Mouse (Mus musculus): ENCODE measurements around the gene Sgk1. TPM values are rescaled to one million over a fixed set of nuclear protein-coding genes. Genes with fewer than 3 reads are reported as not detected.
A peak's percentile ranks its signal among the peaks of the same experiment; 100 is the strongest.

Sgk1 gene
- polyA plus RNA-seq, 1 experiment from 2014 or later: 44.4 TPM

DNA sequence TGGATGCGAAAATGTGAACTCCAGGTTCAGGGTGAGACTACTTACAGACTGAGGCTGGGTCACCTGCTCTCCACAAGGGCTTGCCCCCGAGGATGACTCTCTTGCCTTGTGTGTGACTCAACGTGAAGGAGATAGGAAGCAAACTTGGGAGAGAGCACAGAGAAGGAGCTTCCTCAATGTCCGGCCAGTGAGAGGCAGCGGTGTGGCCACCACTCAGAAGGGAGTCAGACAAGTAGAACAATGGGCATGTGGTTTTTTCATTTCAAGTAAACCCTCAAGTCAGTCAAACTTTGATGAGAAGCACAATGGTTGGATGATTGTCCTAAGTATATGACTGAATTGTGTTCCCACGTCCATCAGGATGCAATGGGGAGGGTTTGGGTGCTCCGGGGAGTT is 36.8 kb downstream of the Sgk1 start:
- H3K4me1 ChIP-seq (ENCODE audit: control insufficient read depth, insufficient read depth, low read depth, low read length): peaks cover 12% of the 10 kb centered on the region
- no peak for ATAC-seq
- no peaks in the 10 kb centered on the region for H3K27me3 ChIP-seq (replicated peaks; ENCODE audit: control insufficient read depth, insufficient read depth, low read length)
- H3K27ac ChIP-seq (ENCODE audit: low read depth, low read length): no peak overlapping the region
- H3K9me3 ChIP-seq (ENCODE audit: control insufficient read depth, low read length): no peaks in the 10 kb centered on the region
- no peak overlapping the region for H3K9ac ChIP-seq (ENCODE audit: low read depth, low read length)
- H3K36me3 ChIP-seq (ENCODE audit: control insufficient read depth, insufficient read depth, low read length): no peaks in the 10 kb centered on the region
- H3K4me3 ChIP-seq (ENCODE audit: low read length): no peak overlapping the region
- 83% methylated on average over 7 of the region's 7 CpGs for WGBS
- H3K4me2 ChIP-seq (ENCODE audit: low read length): no peak overlapping the region

GRCm38 (mm10) chr10:21920611-21921010 is 38.6 kb downstream of the Sgk1 start:
- WGBS: 68% methylated on average over 2 of the region's 2 CpGs
- Histone ChIP-seq H3K36me3 (ENCODE audit: control insufficient read depth, insufficient read depth, low read length) (no peaks in the 10 kb centered on the region), H3K27ac (ENCODE audit: low read depth, low read length) (no peak overlapping the region), H3K27me3 (replicated peaks; ENCODE audit: control insufficient read depth, insufficient read depth, low read length) (no peaks in the 10 kb centered on the region), H3K4me3 (ENCODE audit: low read length) (no peak overlapping the region), H3K4me2 (ENCODE audit: low read length) (no peak overlapping the region), H3K4me1 (ENCODE audit: control insufficient read depth, insufficient read depth, low read depth, low read length) (peaks cover 18% of the 10 kb centered on the region), H3K9ac (ENCODE audit: low read depth, low read length) (no peak overlapping the region), H3K9me3 (ENCODE audit: control insufficient read depth, low read length) (no peaks in the 10 kb centered on the region)
- no peak for ATAC-seq

DNA sequence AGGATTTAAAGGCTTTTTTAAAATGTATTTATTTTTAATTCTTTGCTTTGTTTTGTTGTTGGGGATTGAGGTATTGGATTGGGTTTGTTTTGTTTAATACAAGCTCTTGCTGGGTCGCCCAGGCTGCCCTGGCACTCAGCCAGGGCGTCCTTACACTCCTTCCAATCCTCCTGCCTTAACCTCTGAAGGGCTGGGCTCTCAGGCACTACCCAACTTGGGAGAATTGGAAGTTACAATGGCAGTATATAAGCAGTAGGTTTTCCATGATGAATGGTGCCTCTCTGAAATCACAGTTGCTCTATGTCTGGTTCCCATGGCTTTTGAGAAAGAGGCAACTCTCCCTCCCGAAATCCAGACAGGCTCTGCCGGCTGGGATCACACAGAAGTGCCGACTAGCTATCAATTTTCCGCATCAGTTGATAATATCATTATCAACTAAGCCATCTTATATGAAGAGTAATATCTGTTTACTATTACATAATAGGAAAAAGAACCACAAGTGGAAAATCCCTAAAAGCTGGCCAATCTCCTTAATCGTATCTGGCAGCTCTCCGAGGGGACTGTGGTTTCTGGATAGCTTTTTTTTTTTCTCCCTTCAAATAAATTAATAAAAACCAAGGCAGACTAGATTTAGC is 40.8 kb downstream of the Sgk1 start:
- no peak for ATAC-seq
- Histone ChIP-seq H3K27me3 (replicated peaks; ENCODE audit: control insufficient read depth, insufficient read depth, low read length) (no peaks in the 10 kb centered on the region), H3K27ac (ENCODE audit: low read depth, low read length) (no peak overlapping the region), H3K4me3 (ENCODE audit: low read length) (no peak overlapping the region), H3K9ac (ENCODE audit: low read depth, low read length) (no peak overlapping the region), H3K4me1 (ENCODE audit: control insufficient read depth, insufficient read depth, low read depth, low read length) (peaks cover 18% of the 10 kb centered on the region), H3K4me2 (ENCODE audit: low read length) (no peak overlapping the region), H3K9me3 (ENCODE audit: control insufficient read depth, low read length) (no peaks in the 10 kb centered on the region), H3K36me3 (ENCODE audit: control insufficient read depth, insufficient read depth, low read length) (no peaks in the 10 kb centered on the region)
- WGBS: 27% methylated on average over 8 of the region's 8 CpGs

- ATAC-seq: peak; percentile 79
- Histone ChIP-seq H3K27me3 (replicated peaks; ENCODE audit: control insufficient read depth, insufficient read depth, low read length) (no peaks in the 10 kb centered on the region), H3K4me1 (ENCODE audit: control insufficient read depth, insufficient read depth, low read depth, low read length) (peaks cover 18% of the 10 kb centered on the region), H3K4me2 (ENCODE audit: low read length) (peak overlapping the region; percentile 47), H3K27ac (ENCODE audit: low read depth, low read length) (peak overlapping the region; percentile 75), H3K4me3 (ENCODE audit: low read length) (peak overlapping the region; percentile 3; the same call in 1 of the 2 replicates), H3K36me3 (ENCODE audit: control insufficient read depth, insufficient read depth, low read length) (no peaks in the 10 kb centered on the region), H3K9ac (ENCODE audit: low read depth, low read length) (peak overlapping the region; percentile 39; the same call in 1 of the 2 replicates), H3K9me3 (ENCODE audit: control insufficient read depth, low read length) (no peaks in the 10 kb centered on the region)
- WGBS: 3% methylated on average over 9 of the region's 9 CpGs
Observed at GRCm38 (mm10) chr10:21923495-21923952, 41.5 kb downstream of the Sgk1 start.

DNA sequence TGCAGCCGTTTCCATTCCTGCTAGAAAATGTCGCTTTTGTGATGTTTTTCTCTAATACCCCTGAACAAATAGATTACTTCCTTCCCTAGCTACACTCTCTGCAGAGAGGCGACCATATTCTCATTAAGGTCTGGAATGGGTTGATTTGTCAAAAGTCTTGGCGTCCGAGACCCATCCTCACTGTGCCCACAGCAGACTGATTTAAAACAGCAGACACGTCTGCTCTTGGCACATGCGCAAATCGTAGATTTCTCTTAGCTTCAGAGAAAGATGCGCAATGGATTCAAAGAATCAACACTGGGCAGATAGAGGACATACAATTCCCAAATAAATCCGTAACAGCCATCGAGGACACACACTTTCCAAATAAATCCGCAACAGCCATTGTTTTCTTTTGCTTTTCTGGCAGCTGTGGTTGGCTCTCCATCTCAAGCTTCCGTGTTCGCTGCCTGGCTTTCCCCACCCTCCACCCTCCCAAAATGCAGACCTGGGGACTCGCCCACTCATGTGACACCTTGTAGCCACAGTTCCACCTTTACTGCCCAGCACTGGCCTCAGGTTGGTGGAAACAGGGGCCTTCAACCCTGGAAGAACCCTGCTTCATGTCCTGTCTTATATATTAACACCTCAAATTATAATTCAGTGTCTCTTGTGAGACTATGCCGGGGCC is 42.2 kb downstream of the Sgk1 start:
- H3K9ac ChIP-seq (ENCODE audit: low read depth, low read length): no peak overlapping the region; the same call in 1 of the 2 replicates
- peaks cover 18% of the 10 kb centered on the region for H3K4me1 ChIP-seq (ENCODE audit: control insufficient read depth, insufficient read depth, low read depth, low read length)
- 59% methylated on average over 16 of the region's 16 CpGs for WGBS
- H3K27ac ChIP-seq (ENCODE audit: low read depth, low read length): peak overlapping the region; percentile 75
- H3K9me3 ChIP-seq (ENCODE audit: control insufficient read depth, low read length): no peaks in the 10 kb centered on the region
- H3K36me3 ChIP-seq (ENCODE audit: control insufficient read depth, insufficient read depth, low read length): no peaks in the 10 kb centered on the region
- ATAC-seq: peak; percentile 50
- no peak overlapping the region for H3K4me3 ChIP-seq (ENCODE audit: low read length)
- H3K27me3 ChIP-seq (replicated peaks; ENCODE audit: control insufficient read depth, insufficient read depth, low read length): no peaks in the 10 kb centered on the region
- H3K4me2 ChIP-seq (ENCODE audit: low read length): peak overlapping the region; percentile 47

DNA sequence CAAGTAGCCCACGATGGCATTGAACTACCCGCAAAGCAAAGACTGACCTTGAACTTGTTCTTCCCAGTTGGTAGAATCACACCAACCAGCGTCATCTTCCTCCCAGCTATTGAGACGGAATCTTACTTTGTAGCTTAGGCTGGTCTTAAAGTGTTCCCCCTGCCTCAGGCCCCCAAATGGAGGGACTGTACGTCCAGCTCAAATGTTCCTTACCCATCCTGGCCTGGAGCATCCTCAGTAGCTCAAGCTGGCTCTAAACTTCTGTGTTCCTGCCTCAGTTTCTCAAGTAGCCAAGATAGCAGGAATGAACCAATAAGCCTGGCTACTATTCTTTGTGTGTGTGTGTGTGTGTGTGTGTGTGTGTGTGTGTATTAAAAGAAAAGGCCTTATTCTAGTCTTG is 45.0 kb downstream of the Sgk1 start:
- Histone ChIP-seq H3K4me1 (ENCODE audit: control insufficient read depth, insufficient read depth, low read depth, low read length) (peaks cover 18% of the 10 kb centered on the region), H3K27me3 (replicated peaks; ENCODE audit: control insufficient read depth, insufficient read depth, low read length) (no peaks in the 10 kb centered on the region), H3K4me2 (ENCODE audit: low read length) (no peak overlapping the region), H3K27ac (ENCODE audit: low read depth, low read length) (no peak overlapping the region), H3K9me3 (ENCODE audit: control insufficient read depth, low read length) (no peaks in the 10 kb centered on the region), H3K4me3 (ENCODE audit: low read length) (no peak overlapping the region), H3K36me3 (ENCODE audit: control insufficient read depth, insufficient read depth, low read length) (no peaks in the 10 kb centered on the region), H3K9ac (ENCODE audit: low read depth, low read length) (no peak overlapping the region)
- 91% methylated on average over 5 of the region's 5 CpGs for WGBS
- no peak for ATAC-seq

- H3K27ac ChIP-seq (ENCODE audit: low read depth, low read length): no peak overlapping the region
- no peak overlapping the region for H3K9ac ChIP-seq (ENCODE audit: low read depth, low read length)
- no peaks in the 10 kb centered on the region for H3K27me3 ChIP-seq (replicated peaks; ENCODE audit: control insufficient read depth, insufficient read depth, low read length)
- H3K36me3 ChIP-seq (ENCODE audit: control insufficient read depth, insufficient read depth, low read length): no peaks in the 10 kb centered on the region
- no peaks in the 10 kb centered on the region for H3K4me1 ChIP-seq (ENCODE audit: control insufficient read depth, insufficient read depth, low read depth, low read length)
- H3K9me3 ChIP-seq (ENCODE audit: control insufficient read depth, low read length): no peaks in the 10 kb centered on the region
- WGBS: 81% methylated on average over 10 of the region's 10 CpGs
- H3K4me3 ChIP-seq (ENCODE audit: low read length): no peak overlapping the region
- no peak; the same call in 1 of the 2 replicates for ATAC-seq
- H3K4me2 ChIP-seq (ENCODE audit: low read length): no peak overlapping the region
Observed at GRCm38 (mm10) chr10:21930781-21931380, 48.9 kb downstream of the Sgk1 start.

- H3K27ac ChIP-seq (ENCODE audit: low read depth, low read length): no peak overlapping the region
- H3K4me2 ChIP-seq (ENCODE audit: low read length): no peak overlapping the region
- WGBS: 78% methylated on average over 3 of the region's 3 CpGs
- ATAC-seq: no peak
- H3K9me3 ChIP-seq (ENCODE audit: control insufficient read depth, low read length): no peaks in the 10 kb centered on the region
- H3K4me1 ChIP-seq (ENCODE audit: control insufficient read depth, insufficient read depth, low read depth, low read length): no peaks in the 10 kb centered on the region
- H3K9ac ChIP-seq (ENCODE audit: low read depth, low read length): no peak overlapping the region
- H3K4me3 ChIP-seq (ENCODE audit: low read length): no peak overlapping the region
- no peaks in the 10 kb centered on the region for H3K36me3 ChIP-seq (ENCODE audit: control insufficient read depth, insufficient read depth, low read length)
- H3K27me3 ChIP-seq (replicated peaks; ENCODE audit: control insufficient read depth, insufficient read depth, low read length): no peaks in the 10 kb centered on the region
Observed at GRCm38 (mm10) chr10:21932791-21933190, 50.8 kb downstream of the Sgk1 start.

DNA sequence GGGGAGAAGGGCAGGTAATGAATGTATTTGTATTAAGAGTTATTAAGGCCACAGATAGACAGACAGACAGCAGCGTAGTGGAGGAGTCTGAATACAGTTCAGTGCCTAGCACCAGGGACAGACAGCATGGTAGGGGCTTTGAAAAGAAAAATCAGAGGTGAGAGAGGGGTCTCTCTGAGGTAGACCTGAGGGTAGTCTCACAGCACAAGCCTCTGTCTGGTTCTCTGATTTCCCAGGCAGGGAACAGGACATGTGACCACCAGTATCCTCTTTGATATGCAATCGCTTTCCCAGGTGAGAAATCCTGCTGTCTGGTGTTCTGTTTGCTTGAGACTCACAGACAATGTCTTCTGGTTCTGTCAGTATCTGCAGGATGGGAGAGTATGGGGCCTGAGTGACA is 52.8 kb downstream of the Sgk1 start:
- ATAC-seq: no peak
- no peak overlapping the region for H3K9ac ChIP-seq (ENCODE audit: low read depth, low read length)
- no peaks in the 10 kb centered on the region for H3K9me3 ChIP-seq (ENCODE audit: control insufficient read depth, low read length)
- no peaks in the 10 kb centered on the region for H3K27me3 ChIP-seq (replicated peaks; ENCODE audit: control insufficient read depth, insufficient read depth, low read length)
- H3K4me1 ChIP-seq (ENCODE audit: control insufficient read depth, insufficient read depth, low read depth, low read length): no peaks in the 10 kb centered on the region
- no peak overlapping the region for H3K27ac ChIP-seq (ENCODE audit: low read depth, low read length)
- 88% methylated on average over 2 of the region's 2 CpGs for WGBS
- H3K36me3 ChIP-seq (ENCODE audit: control insufficient read depth, insufficient read depth, low read length): no peaks in the 10 kb centered on the region
- H3K4me3 ChIP-seq (ENCODE audit: low read length): no peak overlapping the region
- H3K4me2 ChIP-seq (ENCODE audit: low read length): no peak overlapping the region
